Mouse (Mus musculus): Measurements from ENCODE around the gene Cdadc1. TPM values are rescaled to one million over a fixed set of nuclear protein-coding genes. Genes with fewer than 3 reads are reported as not detected.

The Cdadc1 gene
- polyA plus RNA-seq, 1 experiment from 2014 or later: 42.7 TPM

GRCm38 (mm10) chr14:59604002-59604645, 6.4 kb upstream of the Cdadc1 start:
- no peak overlapping the region for H3K9ac ChIP-seq (replicated peaks; ENCODE audit: low read depth, low read length)
- 62% methylated on average over 5 of the region's 5 CpGs for WGBS
- no peak for ATAC-seq (ENCODE audit: insufficient number of reproducible peaks, insufficient read depth, low FRiP score, low read depth)
- H3K9me3 ChIP-seq (ENCODE audit: control insufficient read depth, low read depth, low read length): no peaks in the 10 kb centered on the region
- no peaks in the 10 kb centered on the region for H3K36me3 ChIP-seq (ENCODE audit: control insufficient read depth, insufficient read depth, low read length)
- H3K4me3 ChIP-seq (ENCODE audit: low read depth, low read length): no peak overlapping the region
- no peak overlapping the region for H3K4me2 ChIP-seq (replicated peaks; ENCODE audit: low read depth, low read length)
- H3K4me1 ChIP-seq (ENCODE audit: control insufficient read depth, insufficient read depth, low read length): no peaks in the 10 kb centered on the region
- H3K27me3 ChIP-seq (ENCODE audit: control insufficient read depth, insufficient read depth, low read length): no peaks in the 10 kb centered on the region
- no peak overlapping the region for H3K27ac ChIP-seq (ENCODE audit: low read length)

GRCm38 (mm10) chr14:59598260-59598627, 485 bp upstream of the Cdadc1 start:
- Histone ChIP-seq H3K9ac (replicated peaks; ENCODE audit: low read depth, low read length) (peak overlapping the region; percentile 66; the same call in 1 of the 2 replicates), H3K27me3 (ENCODE audit: control insufficient read depth, insufficient read depth, low read length) (no peaks in the 10 kb centered on the region), H3K4me2 (replicated peaks; ENCODE audit: low read depth, low read length) (peak overlapping the region; percentile 78), H3K27ac (ENCODE audit: low read length) (no peak overlapping the region), H3K9me3 (ENCODE audit: control insufficient read depth, low read depth, low read length) (no peaks in the 10 kb centered on the region), H3K4me1 (ENCODE audit: control insufficient read depth, insufficient read depth, low read length) (peaks cover 7% of the 10 kb centered on the region), H3K36me3 (ENCODE audit: control insufficient read depth, insufficient read depth, low read length) (no peaks in the 10 kb centered on the region; the same call in 1 of the 2 replicates), H3K4me3 (ENCODE audit: low read depth, low read length) (peak overlapping the region; percentile 71)
- under 1% methylated on average over 8 of the region's 8 CpGs for WGBS
- no peak; the same call in 1 of the 2 replicates for ATAC-seq (ENCODE audit: insufficient number of reproducible peaks, insufficient read depth, low FRiP score, low read depth)

GRCm38 (mm10) chr14:59594988-59595387, 2.8 kb downstream of the Cdadc1 start:
- H3K9me3 ChIP-seq (ENCODE audit: control insufficient read depth, low read depth, low read length): no peaks in the 10 kb centered on the region
- no peak overlapping the region for H3K4me2 ChIP-seq (replicated peaks; ENCODE audit: low read depth, low read length)
- H3K9ac ChIP-seq (replicated peaks; ENCODE audit: low read depth, low read length): no peak overlapping the region
- WGBS: 88% methylated on average over 3 of the region's 3 CpGs
- H3K4me1 ChIP-seq (ENCODE audit: control insufficient read depth, insufficient read depth, low read length): peaks cover 7% of the 10 kb centered on the region
- no peak for ATAC-seq (ENCODE audit: insufficient number of reproducible peaks, insufficient read depth, low FRiP score, low read depth)
- no peaks in the 10 kb centered on the region for H3K27me3 ChIP-seq (ENCODE audit: control insufficient read depth, insufficient read depth, low read length)
- no peak overlapping the region for H3K4me3 ChIP-seq (ENCODE audit: low read depth, low read length)
- peaks cover 5% of the 10 kb centered on the region; the same call in 1 of the 2 replicates for H3K36me3 ChIP-seq (ENCODE audit: control insufficient read depth, insufficient read depth, low read length)
- no peak overlapping the region for H3K27ac ChIP-seq (ENCODE audit: low read length)

- Histone ChIP-seq H3K27me3 (ENCODE audit: control insufficient read depth, insufficient read depth, low read length) (no peaks in the 10 kb centered on the region), H3K4me1 (ENCODE audit: control insufficient read depth, insufficient read depth, low read length) (peaks cover 7% of the 10 kb centered on the region), H3K27ac (ENCODE audit: low read length) (no peak overlapping the region), H3K9ac (replicated peaks; ENCODE audit: low read depth, low read length) (no peak overlapping the region), H3K9me3 (ENCODE audit: control insufficient read depth, low read depth, low read length) (no peaks in the 10 kb centered on the region), H3K36me3 (ENCODE audit: control insufficient read depth, insufficient read depth, low read length) (peaks cover 17% of the 10 kb centered on the region), H3K4me2 (replicated peaks; ENCODE audit: low read depth, low read length) (no peak overlapping the region), H3K4me3 (ENCODE audit: low read depth, low read length) (no peak overlapping the region)
- WGBS: 95% methylated on average over 3 of the region's 3 CpGs
- no peak for ATAC-seq (ENCODE audit: insufficient number of reproducible peaks, insufficient read depth, low FRiP score, low read depth)
These were observed 5.2 kb downstream of the Cdadc1 start for GRCm38 (mm10) chr14:59592593-59592992.

- Histone ChIP-seq H3K4me1 (ENCODE audit: control insufficient read depth, insufficient read depth, low read length) (peaks cover 3% of the 10 kb centered on the region), H3K27me3 (ENCODE audit: control insufficient read depth, insufficient read depth, low read length) (no peaks in the 10 kb centered on the region), H3K4me3 (ENCODE audit: low read depth, low read length) (no peak overlapping the region), H3K9ac (replicated peaks; ENCODE audit: low read depth, low read length) (no peak overlapping the region), H3K9me3 (ENCODE audit: control insufficient read depth, low read depth, low read length) (no peaks in the 10 kb centered on the region), H3K4me2 (replicated peaks; ENCODE audit: low read depth, low read length) (no peak overlapping the region), H3K27ac (ENCODE audit: low read length) (no peak overlapping the region), H3K36me3 (ENCODE audit: control insufficient read depth, insufficient read depth, low read length) (peaks cover 17% of the 10 kb centered on the region)
- 85% methylated on average over 8 of the region's 8 CpGs for WGBS
- no peak for ATAC-seq (ENCODE audit: insufficient number of reproducible peaks, insufficient read depth, low FRiP score, low read depth)
These were observed 5.9 kb downstream of the Cdadc1 start for GRCm38 (mm10) chr14:59591901-59592300.

- no peak overlapping the region for H3K9ac ChIP-seq (replicated peaks; ENCODE audit: low read depth, low read length)
- H3K27ac ChIP-seq (ENCODE audit: low read length): no peak overlapping the region
- no peak overlapping the region for H3K4me2 ChIP-seq (replicated peaks; ENCODE audit: low read depth, low read length)
- H3K4me1 ChIP-seq (ENCODE audit: control insufficient read depth, insufficient read depth, low read length): no peaks in the 10 kb centered on the region
- H3K27me3 ChIP-seq (ENCODE audit: control insufficient read depth, insufficient read depth, low read length): no peaks in the 10 kb centered on the region
- H3K9me3 ChIP-seq (ENCODE audit: control insufficient read depth, low read depth, low read length): no peaks in the 10 kb centered on the region
- ATAC-seq (ENCODE audit: insufficient number of reproducible peaks, insufficient read depth, low FRiP score, low read depth): no peak
- H3K36me3 ChIP-seq (ENCODE audit: control insufficient read depth, insufficient read depth, low read length): peaks cover 17% of the 10 kb centered on the region
- WGBS: 76% methylated on average over 1 of the region's 1 CpGs
- no peak overlapping the region for H3K4me3 ChIP-seq (ENCODE audit: low read depth, low read length)
These were observed 7.1 kb downstream of the Cdadc1 start for GRCm38 (mm10) chr14:59590614-59591013.

GRCm38 (mm10) chr14:59576385-59576784, 21.4 kb downstream of the Cdadc1 start:
- H3K4me1 ChIP-seq (ENCODE audit: control insufficient read depth, insufficient read depth, low read length): no peaks in the 10 kb centered on the region
- no peak overlapping the region for H3K4me2 ChIP-seq (replicated peaks; ENCODE audit: low read depth, low read length)
- WGBS: 92% methylated on average over 5 of the region's 5 CpGs
- no peaks in the 10 kb centered on the region for H3K27me3 ChIP-seq (ENCODE audit: control insufficient read depth, insufficient read depth, low read length)
- no peak overlapping the region for H3K4me3 ChIP-seq (ENCODE audit: low read depth, low read length)
- ATAC-seq (ENCODE audit: insufficient number of reproducible peaks, insufficient read depth, low FRiP score, low read depth): no peak
- no peak overlapping the region for H3K9ac ChIP-seq (replicated peaks; ENCODE audit: low read depth, low read length)
- peaks cover 7% of the 10 kb centered on the region for H3K36me3 ChIP-seq (ENCODE audit: control insufficient read depth, insufficient read depth, low read length)
- no peaks in the 10 kb centered on the region for H3K9me3 ChIP-seq (ENCODE audit: control insufficient read depth, low read depth, low read length)
- no peak overlapping the region for H3K27ac ChIP-seq (ENCODE audit: low read length)

- H3K9ac ChIP-seq (replicated peaks; ENCODE audit: low read depth, low read length): no peak overlapping the region
- no peak overlapping the region for H3K4me2 ChIP-seq (replicated peaks; ENCODE audit: low read depth, low read length)
- no peak overlapping the region for H3K4me3 ChIP-seq (ENCODE audit: low read depth, low read length)
- 87% methylated on average over 6 of the region's 6 CpGs for WGBS
- no peak for ATAC-seq (ENCODE audit: insufficient number of reproducible peaks, insufficient read depth, low FRiP score, low read depth)
- H3K4me1 ChIP-seq (ENCODE audit: control insufficient read depth, insufficient read depth, low read length): no peaks in the 10 kb centered on the region
- no peak overlapping the region for H3K27ac ChIP-seq (ENCODE audit: low read length)
- no peaks in the 10 kb centered on the region for H3K27me3 ChIP-seq (ENCODE audit: control insufficient read depth, insufficient read depth, low read length)
- no peaks in the 10 kb centered on the region for H3K9me3 ChIP-seq (ENCODE audit: control insufficient read depth, low read depth, low read length)
- peaks cover 10% of the 10 kb centered on the region for H3K36me3 ChIP-seq (ENCODE audit: control insufficient read depth, insufficient read depth, low read length)
These were observed 31.0 kb downstream of the Cdadc1 start for GRCm38 (mm10) chr14:59566756-59567155.

GRCm38 (mm10) chr14:59557886-59558285, 39.9 kb downstream of the Cdadc1 start:
- H3K4me1 ChIP-seq (ENCODE audit: control insufficient read depth, insufficient read depth, low read length): no peaks in the 10 kb centered on the region
- H3K9ac ChIP-seq (replicated peaks; ENCODE audit: low read depth, low read length): no peak overlapping the region
- no peaks in the 10 kb centered on the region for H3K27me3 ChIP-seq (ENCODE audit: control insufficient read depth, insufficient read depth, low read length)
- no peaks in the 10 kb centered on the region for H3K9me3 ChIP-seq (ENCODE audit: control insufficient read depth, low read depth, low read length)
- no peak overlapping the region for H3K27ac ChIP-seq (ENCODE audit: low read length)
- 55% methylated on average over 1 of the region's 1 CpGs for WGBS
- no peak overlapping the region for H3K4me2 ChIP-seq (replicated peaks; ENCODE audit: low read depth, low read length)
- H3K36me3 ChIP-seq (ENCODE audit: control insufficient read depth, insufficient read depth, low read length): no peaks in the 10 kb centered on the region
- no peak overlapping the region for H3K4me3 ChIP-seq (ENCODE audit: low read depth, low read length)
- ATAC-seq (ENCODE audit: insufficient number of reproducible peaks, insufficient read depth, low FRiP score, low read depth): no peak

All from stomach, embryonic 14.5 days (tissue).